Mouse (Mus musculus) thymus, adult 2 months (tissue): ENCODE results near the gene Pdxk.

Experiments used
- CTCF ChIP-seq: fragments of 200-500 bp; IDR thresholded peaks from 2 replicates; pipeline ENCODE4 v1.5.1; 2012; ENCODE audit warnings: mild to moderate bottlenecking, control low read depth, low read length, moderate library complexity, borderline replicate concordance; ENCODE audit not compliant: control insufficient read depth, poor library complexity, insufficient read depth; ENCODE audit errors: extremely low read depth
- POLR2A ChIP-seq: fragments of 200-500 bp; IDR thresholded peaks from 2 replicates; pipeline ENCODE4 v1.6.1; 2012; ENCODE audit warnings: mild to moderate bottlenecking, low read length, control low read depth, moderate library complexity; ENCODE audit not compliant: control insufficient read depth, poor library complexity, insufficient read depth; ENCODE audit errors: extremely low read depth

GRCm38 (mm10) chr10:78432853-78433252 is 31.9 kb downstream of the Pdxk start:
- TF ChIP-seq CTCF: no peak
- TF ChIP-seq POLR2A: no peak
